Mouse (Mus musculus) hindbrain, embryonic 16.5 days (tissue): ENCODE results near the gene Dnajb7. TPM values are rescaled to one million over a fixed set of nuclear protein-coding genes. Genes with fewer than 3 reads are reported as not detected.
"Not testable (repeated sequence)": the region's sequence is repeated elsewhere in the genome, so short reads cannot be mapped to it uniquely, and the experiment has no call there.

Experiments
- ATAC-seq: fragments of 200-750 bp; cut with Nextera tagmentation; 2 replicates; pipeline ENCODE4 v1.8.0; 2017; ENCODE audit warnings: moderate TSS enrichment, moderate library complexity
- H3K27ac ChIP-seq: fragments of 300-500 bp; sonication (generic); 2 replicates; pipeline ENCODE4 v1.5.1; 2014; ENCODE audit warnings: low read depth, mild to moderate bottlenecking, control low read depth, low read length, moderate library complexity
- H3K27me3 ChIP-seq: fragments of 300-500 bp; sonication (generic); replicated peaks from 2 replicates; pipeline ENCODE4 v1.6.1; 2014; ENCODE audit warnings: low read length; ENCODE audit not compliant: control insufficient read depth, insufficient read depth
- H3K36me3 ChIP-seq: fragments of 300-500 bp; sonication (generic); 2 replicates; pipeline ENCODE4 v1.6.1; 2014; ENCODE audit warnings: mild to moderate bottlenecking, low read length, moderate library complexity, mixed read lengths; ENCODE audit not compliant: control insufficient read depth, insufficient read depth
- H3K4me1 ChIP-seq: fragments of 300-500 bp; sonication (generic); 2 replicates; pipeline ENCODE4 v1.6.1; 2014; ENCODE audit warnings: low read depth, low read length; ENCODE audit not compliant: control insufficient read depth, insufficient read depth
- H3K4me2 ChIP-seq: fragments of 300-500 bp; sonication (generic); 2 replicates; pipeline ENCODE4 v1.6.1; 2014; ENCODE audit warnings: mild to moderate bottlenecking, low read length, control low read depth, moderate library complexity
- H3K4me3 ChIP-seq: fragments of 300-500 bp; sonication (generic); 2 replicates; pipeline ENCODE4 v1.5.1; 2014; ENCODE audit warnings: mild to moderate bottlenecking, low read length, control low read depth, moderate library complexity
- H3K9ac ChIP-seq: fragments of 300-500 bp; sonication (generic); 2 replicates; pipeline ENCODE4 v1.6.1; 2014; ENCODE audit warnings: low read depth, mild to moderate bottlenecking, control low read depth, low read length, moderate library complexity
- H3K9me3 ChIP-seq: fragments of 300-500 bp; sonication (generic); 2 replicates; pipeline ENCODE4 v1.6.1; 2014; ENCODE audit warnings: mild to moderate bottlenecking, low read length, moderate library complexity; ENCODE audit not compliant: control insufficient read depth
- WGBS: fragments of 180-500 bp; shearing (Covaris S2); extraction: QIAGEN DNeasy Blood & Tissue Kit; methylation state at CpG from one replicate; pipeline ENCODE4 v1.1.7; 2014; 5-methylcytosine and 5-hydroxymethylcytosine counted together
- polyA plus RNA-seq: library from polyadenylated mRNA; unstranded; fragments of >200 nt; fragmentation: Nextera tagmentation; extraction: Ambion mirVana; gene quantifications from 2 replicates; pipeline ENCODE4 v1.2.1, GENCODE M21; 2015

Gene Dnajb7
- polyA plus RNA-seq, 1 experiment from 2014 or later, result 0.95 TPM

DNA sequence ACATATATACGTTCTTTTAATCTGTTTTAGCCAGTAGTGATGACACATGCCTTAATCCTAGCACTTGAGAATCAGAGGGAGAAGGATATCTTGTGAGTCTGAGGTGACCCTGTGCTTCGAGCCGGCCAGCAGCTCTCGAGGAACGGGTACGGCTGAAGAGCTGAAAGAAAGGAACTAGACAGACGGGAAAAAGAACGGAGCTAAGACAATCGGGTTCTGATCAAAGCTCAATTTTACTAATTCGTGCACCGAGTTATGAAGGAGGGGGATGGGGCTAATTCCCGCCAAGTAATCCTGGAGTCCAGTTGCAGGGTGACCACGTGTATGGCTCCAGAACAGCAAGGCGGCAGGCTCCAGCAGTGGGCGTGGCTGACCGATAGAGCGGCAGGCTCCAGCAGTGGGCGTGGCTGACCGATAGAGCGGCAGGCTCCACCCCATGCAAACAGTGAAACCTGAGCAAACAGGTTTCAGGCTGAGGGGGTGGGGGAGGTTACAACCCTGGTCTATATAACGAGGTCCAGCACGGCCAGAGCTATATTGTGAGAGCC is 8.7 kb upstream of the Dnajb7 start:
- not testable (repeated sequence) for H3K27me3 ChIP-seq, ATAC-seq, H3K4me1 ChIP-seq, H3K27ac ChIP-seq, H3K9me3 ChIP-seq, H3K36me3 ChIP-seq
- Histone ChIP-seq H3K9ac (peak overlapping the region; percentile 43; the same call in 1 of the 2 replicates), H3K4me3 (peak overlapping the region; percentile 25), H3K4me2 (peak overlapping the region; percentile 50)
- WGBS, result 12% methylated on average over 22 of the region's 22 CpGs

DNA sequence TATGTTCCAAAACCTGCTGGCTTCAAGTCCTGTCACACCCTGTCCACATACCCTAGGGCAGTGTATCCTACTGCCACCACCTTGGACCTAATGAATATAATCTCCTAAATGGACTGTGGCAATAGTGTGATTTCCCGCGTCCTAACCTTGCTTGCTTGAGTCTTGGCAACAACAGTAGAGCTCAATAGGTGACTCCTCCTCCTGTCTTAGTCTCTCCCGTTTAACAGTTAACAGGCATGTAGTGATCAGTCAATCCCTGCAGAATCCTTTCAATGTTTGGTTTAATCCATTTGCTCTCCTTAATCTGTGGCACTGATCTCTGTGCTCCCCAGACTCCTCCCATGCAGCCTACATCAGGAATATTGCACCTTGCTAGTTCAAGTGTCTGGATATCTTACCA is 3.1 kb downstream of the Dnajb7 start:
- no peaks in the 10 kb centered on the region for H3K27me3 ChIP-seq
- no peak overlapping the region for H3K4me2 ChIP-seq
- WGBS, result 93% methylated on average over 3 of the region's 3 CpGs
- H3K36me3 ChIP-seq, result no peaks in the 10 kb centered on the region
- H3K4me1 ChIP-seq, result peaks cover 7% of the 10 kb centered on the region
- no peak overlapping the region for H3K9ac ChIP-seq
- H3K27ac ChIP-seq, result no peak overlapping the region
- no peaks in the 10 kb centered on the region for H3K9me3 ChIP-seq
- no peak overlapping the region for H3K4me3 ChIP-seq
- no peak for ATAC-seq

DNA sequence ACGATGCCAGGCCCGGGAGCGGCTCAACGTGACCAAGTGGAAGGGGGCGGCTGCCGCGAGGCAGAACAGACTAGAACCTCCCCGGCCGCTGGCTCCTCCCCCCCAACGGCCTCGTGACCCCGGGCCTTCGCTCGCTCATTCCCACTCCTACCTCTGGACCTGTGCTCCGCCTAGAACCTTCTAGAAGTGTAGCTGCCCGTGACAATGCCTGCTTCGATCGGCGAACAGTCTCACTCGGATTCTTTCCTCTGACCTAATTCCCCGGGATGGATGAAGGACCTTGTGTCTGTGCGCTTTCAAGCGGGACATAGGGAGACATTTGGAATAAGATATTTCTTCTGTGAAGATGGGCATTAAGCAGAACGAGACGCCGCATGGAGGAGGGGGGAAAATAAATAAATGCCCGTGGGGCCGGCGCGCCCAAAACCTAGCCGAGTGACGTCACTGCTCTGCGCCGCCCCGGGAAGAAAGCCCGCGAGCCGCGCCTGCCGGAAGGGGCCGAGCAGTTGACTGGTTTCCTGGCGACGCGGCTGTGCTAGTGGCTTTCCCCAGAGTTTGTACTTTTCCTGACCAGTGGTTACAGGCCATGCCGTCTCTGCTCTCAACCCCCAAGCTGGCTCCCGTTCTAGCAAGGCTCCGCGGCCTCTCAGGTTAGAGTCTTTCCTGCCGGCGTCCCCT is 8.3 kb downstream of the Dnajb7 start, which contains the start of the genes St13 and Xpnpep3:
Gene St13 (minus strand): TSS at position 440 of the 678 bp plus-strand sequence.
Gene Xpnpep3 (plus strand): TSS at position 501 of the 678 bp plus-strand sequence.
- ATAC-seq, result peak; percentile 99
- Histone ChIP-seq H3K27me3 (no peaks in the 10 kb centered on the region), H3K9ac (peak within 1 kb of the TSS; percentile 94), H3K4me1 (peaks cover 25% of the 10 kb centered on the region), H3K27ac (peak within 1 kb of the TSS; percentile 96), H3K36me3 (no peaks in the 10 kb centered on the region; the same call in 1 of the 2 replicates), H3K9me3 (no peaks in the 10 kb centered on the region), H3K4me2 (peak within 1 kb of the TSS; percentile 84), H3K4me3 (peak within 1 kb of the TSS; percentile 99)
- under 1% methylated on average over 50 of the region's 50 CpGs for WGBS

DNA sequence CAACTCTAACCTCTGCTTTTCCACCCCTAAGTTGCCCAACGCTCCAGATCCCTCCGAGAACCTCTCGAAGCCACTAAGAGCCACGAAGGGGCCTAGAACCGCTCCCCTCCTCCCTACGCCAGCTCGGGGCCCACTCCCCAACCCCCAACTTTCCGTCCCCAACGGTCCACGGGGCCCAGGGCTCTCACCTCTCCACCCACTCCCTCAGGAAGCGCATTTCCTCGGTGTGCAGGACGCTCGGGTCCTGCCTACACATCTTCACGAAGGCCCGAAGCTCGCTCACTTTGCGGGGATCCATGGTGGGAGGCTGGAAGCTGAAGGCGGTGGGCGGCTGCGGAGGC is 8.8 kb downstream of the Dnajb7 start:
- Histone ChIP-seq H3K27ac (peak overlapping the region; percentile 96), H3K4me2 (peak overlapping the region; percentile 82), H3K27me3 (no peaks in the 10 kb centered on the region), H3K36me3 (no peaks in the 10 kb centered on the region; the same call in 1 of the 2 replicates), H3K4me3 (peak overlapping the region; percentile 99), H3K4me1 (peaks cover 25% of the 10 kb centered on the region), H3K9ac (peak overlapping the region; percentile 94), H3K9me3 (no peaks in the 10 kb centered on the region)
- WGBS, result 0% methylated on average over 21 of the region's 21 CpGs
- no peak for ATAC-seq

DNA sequence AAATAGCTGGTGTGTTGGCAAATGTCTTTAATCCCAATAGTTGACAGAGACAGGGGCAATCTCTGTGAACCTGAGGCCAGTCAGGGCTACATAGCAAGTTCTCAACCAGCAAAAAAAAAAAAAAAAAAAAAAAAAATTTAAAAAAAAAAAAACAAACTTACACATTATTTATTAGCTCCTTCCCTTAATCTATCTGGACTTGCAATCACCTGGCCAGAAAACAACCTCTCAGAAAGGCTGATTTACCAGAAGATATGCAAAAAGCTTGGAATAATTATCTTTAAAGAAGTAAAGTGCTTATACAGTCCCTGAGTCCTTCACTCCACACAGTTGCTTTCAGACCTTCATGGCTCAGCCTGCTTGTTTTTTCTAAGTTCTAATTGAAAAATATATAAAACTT is 9.9 kb downstream of the Dnajb7 start:
- H3K36me3 ChIP-seq, result no peaks in the 10 kb centered on the region; the same call in 1 of the 2 replicates
- H3K27ac ChIP-seq, result no peak overlapping the region
- peak overlapping the region; percentile 94; the same call in 1 of the 2 replicates for H3K9ac ChIP-seq
- peak overlapping the region; percentile 82 for H3K4me2 ChIP-seq
- no peak for ATAC-seq
- no peaks in the 10 kb centered on the region for H3K27me3 ChIP-seq
- no peaks in the 10 kb centered on the region for H3K9me3 ChIP-seq
- H3K4me1 ChIP-seq, result peaks cover 25% of the 10 kb centered on the region
- peak overlapping the region; percentile 99 for H3K4me3 ChIP-seq

DNA sequence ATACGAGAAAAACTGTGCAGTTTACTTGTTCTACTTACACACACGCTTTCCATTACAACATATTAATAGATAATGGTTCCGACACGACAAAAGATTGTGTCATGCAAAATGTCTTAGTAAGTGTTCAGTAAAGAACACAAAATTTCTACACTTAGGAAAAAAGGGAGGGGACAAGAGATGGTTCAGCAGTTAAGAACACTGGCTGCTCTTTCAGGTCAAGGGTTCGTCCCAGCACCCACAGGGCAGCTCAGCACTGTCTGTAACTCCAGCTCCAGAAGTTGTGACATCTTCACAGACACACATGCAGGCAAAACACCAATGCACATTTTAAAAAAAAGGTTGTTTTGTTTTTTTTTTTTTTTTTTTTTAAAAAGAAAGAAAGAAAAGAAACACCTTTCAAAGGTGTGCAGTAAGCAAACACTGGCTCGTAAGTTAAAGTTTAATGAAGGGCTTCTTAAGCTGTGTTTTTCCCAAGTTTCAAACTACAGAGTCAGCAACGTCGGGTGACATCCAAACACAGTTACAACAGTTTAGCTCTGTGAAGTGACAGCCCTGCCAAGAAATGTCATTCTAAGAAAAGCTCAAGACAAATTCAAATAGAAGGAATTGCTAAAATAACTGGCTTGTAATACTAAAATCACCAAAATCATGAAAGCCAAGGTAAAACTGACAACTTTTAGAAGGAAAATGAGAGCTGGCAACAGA is 13.7 kb downstream of the Dnajb7 start:
- no peaks in the 10 kb centered on the region for H3K9me3 ChIP-seq
- 88% methylated on average over 8 of the region's 8 CpGs for WGBS
- H3K36me3 ChIP-seq, result peaks cover 9% of the 10 kb centered on the region; the same call in 1 of the 2 replicates
- no peak for ATAC-seq
- no peak overlapping the region for H3K27ac ChIP-seq
- H3K4me3 ChIP-seq, result no peak overlapping the region
- H3K9ac ChIP-seq, result no peak overlapping the region
- no peaks in the 10 kb centered on the region for H3K27me3 ChIP-seq
- peaks cover 18% of the 10 kb centered on the region for H3K4me1 ChIP-seq
- no peak overlapping the region for H3K4me2 ChIP-seq

DNA sequence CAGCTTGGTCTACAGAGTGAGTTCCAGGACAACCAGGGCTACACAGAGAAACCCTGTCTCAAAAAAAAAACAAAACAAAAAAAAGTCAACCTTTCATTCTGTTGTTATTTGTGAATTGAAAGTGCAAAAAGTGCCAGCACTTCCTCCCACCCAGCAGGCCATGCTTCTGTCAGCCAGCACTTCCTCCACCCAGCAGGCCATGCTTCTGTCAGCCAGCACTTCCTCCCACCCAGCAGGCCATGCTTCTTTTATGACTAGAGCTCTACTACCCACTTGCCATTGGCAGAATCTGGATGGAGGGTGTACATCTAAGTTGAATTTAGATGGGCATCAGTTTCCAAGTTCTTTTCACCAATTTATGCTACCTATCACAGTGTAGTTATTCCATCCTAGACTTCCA is 15.1 kb downstream of the Dnajb7 start:
- Histone ChIP-seq H3K4me1 (peaks cover 12% of the 10 kb centered on the region), H3K27ac (no peak overlapping the region), H3K9ac (no peak overlapping the region), H3K9me3 (no peaks in the 10 kb centered on the region), H3K36me3 (peaks cover 14% of the 10 kb centered on the region), H3K4me3 (no peak overlapping the region), H3K27me3 (no peaks in the 10 kb centered on the region), H3K4me2 (no peak overlapping the region)
- no peak for ATAC-seq

DNA sequence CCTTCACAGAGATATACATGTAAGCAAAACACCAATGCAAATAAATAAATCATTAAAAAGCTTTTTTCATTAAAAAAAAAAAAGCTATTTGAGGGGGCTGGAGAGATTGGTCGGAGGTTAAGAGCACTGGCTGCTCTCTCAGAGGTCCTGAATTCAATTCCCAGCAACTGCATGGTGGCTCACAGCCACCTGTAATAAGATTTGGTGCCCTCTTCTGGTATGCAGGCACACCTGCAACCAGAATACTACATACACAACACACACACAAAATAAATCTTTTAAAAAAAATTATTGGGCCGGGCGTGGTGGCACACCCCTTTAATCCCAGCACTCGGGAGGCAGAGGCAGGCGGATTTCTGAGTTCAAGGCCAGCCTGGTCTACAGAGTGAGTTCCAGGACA is 21.8 kb downstream of the Dnajb7 start:
- Histone ChIP-seq H3K27ac (no peak overlapping the region), H3K9me3 (no peaks in the 10 kb centered on the region), H3K36me3 (peaks cover 39% of the 10 kb centered on the region), H3K4me2 (no peak overlapping the region), H3K9ac (no peak overlapping the region), H3K27me3 (no peaks in the 10 kb centered on the region), H3K4me1 (no peaks in the 10 kb centered on the region), H3K4me3 (no peak overlapping the region)
- ATAC-seq, result no peak
- whole genome bisulfite sequencing, result 97% methylated on average over 5 of the region's 5 CpGs

DNA sequence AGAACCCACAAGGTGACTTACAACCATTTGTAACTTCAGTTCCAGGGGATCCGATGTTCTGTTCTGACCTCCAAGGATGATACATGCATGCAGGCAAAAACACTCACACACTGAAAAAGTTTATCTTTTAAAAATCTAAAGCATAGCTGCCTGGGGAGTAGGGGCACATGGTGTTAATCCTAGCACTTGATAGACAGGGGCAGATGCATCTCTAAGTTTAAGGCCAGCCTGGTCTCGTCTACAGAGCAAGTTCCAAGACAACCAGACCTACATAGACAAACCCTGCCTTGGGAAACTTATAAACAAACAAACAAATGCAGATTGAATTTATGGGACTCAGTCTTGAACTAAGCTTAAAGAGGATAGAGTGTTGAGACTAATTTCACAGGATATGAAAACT is 29.3 kb downstream of the Dnajb7 start:
- Histone ChIP-seq H3K36me3 (peaks cover 23% of the 10 kb centered on the region), H3K4me2 (no peak overlapping the region), H3K27me3 (no peaks in the 10 kb centered on the region), H3K9me3 (no peaks in the 10 kb centered on the region), H3K4me3 (no peak overlapping the region), H3K27ac (no peak overlapping the region), H3K9ac (no peak overlapping the region), H3K4me1 (no peaks in the 10 kb centered on the region)
- 88% methylated on average over 2 of the region's 2 CpGs for WGBS
- no peak for ATAC-seq
